Mouse (Mus musculus) kidney, adult 9 months (tissue): ENCODE results near the gene Lsamp.

Experiments
- DNase-seq: peaks from one replicate; pipeline ENCODE4 v3.0.0; 2022

The Lsamp gene

DNA sequence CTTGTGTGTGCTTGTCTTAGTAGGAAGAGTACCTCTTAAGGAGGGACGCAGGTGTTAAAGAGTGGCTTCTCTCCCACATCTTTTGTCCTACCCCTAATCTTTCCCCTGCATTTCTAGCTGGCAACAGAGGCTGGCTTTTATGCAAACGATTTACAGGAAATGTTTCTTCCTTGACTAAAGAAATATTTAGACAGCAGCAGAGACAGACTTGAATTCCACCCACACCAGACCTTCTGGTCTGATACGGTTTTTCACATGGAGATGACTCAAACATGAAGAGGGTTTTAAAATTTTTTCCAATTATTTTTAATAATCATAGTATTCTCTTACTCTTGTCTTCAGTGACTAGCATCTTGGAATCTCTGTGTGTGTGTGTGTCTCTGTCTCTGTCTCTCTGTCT lies 1333.8 kb downstream of the Lsamp start:
- DNase-seq: no peak

DNA sequence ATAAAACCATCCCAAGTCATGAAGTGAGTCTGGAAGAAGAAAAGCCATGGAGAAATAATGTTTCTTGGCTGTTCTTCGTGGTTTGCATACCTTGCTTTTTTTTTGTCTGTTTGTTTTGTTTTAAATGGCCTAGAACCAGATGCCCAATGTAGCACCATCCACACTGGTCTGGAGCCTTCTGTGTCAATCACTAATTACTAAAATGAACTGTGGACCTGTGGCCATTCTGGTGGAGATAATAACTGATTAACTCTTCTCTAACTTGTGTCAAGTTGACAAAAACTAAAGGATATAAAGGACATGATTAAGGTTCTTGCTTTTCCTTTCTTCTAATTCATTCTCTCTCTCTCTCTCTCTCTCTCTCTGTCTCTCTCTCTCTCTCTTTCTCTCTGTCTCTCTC lies 1359.3 kb downstream of the Lsamp start:
- DNase-seq: peak; percentile 77

DNA sequence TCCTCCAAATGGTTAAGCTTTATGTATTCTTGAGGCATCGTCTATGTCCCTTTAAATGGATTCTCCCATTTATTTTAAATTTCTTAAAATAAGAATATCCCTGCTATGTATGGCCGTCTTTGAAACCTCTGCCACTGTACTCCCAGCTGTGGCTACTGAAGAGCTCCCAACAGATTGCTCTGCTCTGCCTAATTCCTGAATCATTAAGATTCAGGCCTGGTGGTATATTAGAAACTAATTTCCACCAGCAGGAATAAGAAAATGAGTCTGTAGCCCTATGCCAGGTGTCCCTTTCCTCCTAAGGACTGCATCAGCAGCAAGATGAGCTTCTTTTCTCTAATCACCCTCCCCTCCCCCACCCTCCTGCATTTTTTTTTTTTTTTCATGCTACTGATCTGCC lies 1381.0 kb downstream of the Lsamp start:
- no peak for DNase-seq

DNA sequence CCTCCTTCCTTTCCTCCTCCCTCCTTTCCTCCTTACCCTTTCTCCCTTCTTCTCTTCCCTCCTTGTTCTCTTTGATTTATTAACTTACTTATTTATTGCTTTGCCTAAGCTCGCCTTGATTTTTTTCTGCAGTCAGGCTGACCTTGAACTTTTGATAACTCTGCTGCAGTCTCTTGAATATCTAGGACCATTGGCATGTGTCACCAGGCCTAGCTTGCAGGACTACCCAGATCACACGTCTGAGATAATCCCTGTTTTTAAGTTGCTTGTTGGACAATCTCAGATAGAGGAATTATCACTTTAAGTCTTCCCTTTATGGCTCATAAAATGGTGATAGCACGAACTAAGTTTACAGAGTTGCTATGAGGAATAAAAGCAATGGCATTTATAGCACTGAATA lies 1399.5 kb downstream of the Lsamp start:
- no peak for DNase-seq

DNA sequence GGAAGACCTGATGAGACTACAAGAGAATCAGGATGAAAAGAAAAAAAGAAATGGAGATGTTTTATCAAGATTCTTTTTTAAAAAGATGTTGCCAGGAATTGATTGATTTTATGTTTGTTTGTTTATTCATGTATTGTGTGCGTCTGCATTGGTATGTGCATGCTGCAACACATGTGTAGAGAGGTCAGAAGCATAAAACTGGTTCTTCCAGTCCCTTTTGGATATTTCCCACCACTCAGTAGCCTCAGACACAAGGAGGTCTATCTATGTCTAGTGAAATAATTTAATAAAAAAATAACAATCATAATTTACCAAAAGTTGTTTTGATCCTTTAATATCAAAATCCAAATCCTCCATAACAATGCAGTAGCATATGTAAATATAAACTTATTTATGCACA lies 1400.1 kb downstream of the Lsamp start:
- DNase-seq: no peak

DNA sequence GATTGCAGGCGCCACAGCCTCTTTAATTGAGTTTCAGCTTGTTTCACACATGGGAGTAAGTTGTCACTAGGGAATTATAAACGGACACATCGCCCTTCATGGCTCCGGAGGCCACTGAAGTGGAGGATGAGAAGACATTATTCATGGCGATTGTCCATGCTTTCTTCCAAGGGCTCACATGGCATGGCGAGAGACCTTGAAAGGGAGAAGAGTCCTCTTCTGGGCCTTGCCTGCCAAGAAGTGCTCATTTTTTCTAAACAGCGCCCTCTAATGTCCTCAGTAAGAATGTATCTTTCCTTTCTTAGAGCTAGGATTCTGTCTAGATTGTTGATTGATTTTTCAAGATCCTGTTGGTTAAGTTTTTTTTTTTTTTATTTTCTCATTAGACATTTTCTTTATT lies 1424.7 kb downstream of the Lsamp start:
- DNase-seq: peak; percentile 35

DNA sequence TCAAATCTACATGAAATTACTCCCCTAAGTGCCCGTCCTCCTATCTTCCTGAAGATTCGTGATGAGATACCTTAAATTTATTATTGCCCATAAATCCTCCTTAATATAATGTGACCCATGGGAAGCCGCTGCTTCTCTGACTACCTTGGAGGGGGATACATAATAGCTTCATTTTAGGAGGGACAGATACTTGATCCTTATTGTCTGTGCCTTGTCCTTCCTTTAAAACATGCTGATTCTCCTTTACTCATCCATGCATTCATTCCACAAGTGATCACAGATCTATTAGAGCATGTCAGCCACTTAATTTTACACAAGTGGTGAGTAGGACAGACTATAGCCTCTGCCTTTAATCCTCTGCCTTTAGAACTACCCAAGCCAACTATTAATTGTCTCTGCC lies 1426.5 kb downstream of the Lsamp start:
- DNase-seq: no peak

DNA sequence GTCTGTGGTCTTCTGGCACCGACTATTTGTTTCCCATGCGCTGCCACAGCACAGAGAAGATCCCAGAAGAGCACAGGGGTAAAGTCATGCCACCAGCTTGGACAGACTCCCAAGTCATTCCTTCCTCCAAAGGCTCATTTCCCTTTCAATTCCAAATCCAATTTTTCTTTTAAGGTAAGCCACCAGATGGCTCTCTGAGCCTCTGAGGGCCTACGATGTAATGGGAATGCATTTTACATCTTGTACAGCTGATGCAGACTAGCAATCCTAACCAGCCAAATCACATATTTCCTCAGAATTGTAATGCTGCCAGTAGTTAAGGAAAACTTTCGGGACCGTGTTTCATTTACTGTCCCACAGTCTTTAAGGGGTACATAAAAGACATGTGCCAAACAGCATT lies 1433.2 kb downstream of the Lsamp start:
- no peak for DNase-seq

DNA sequence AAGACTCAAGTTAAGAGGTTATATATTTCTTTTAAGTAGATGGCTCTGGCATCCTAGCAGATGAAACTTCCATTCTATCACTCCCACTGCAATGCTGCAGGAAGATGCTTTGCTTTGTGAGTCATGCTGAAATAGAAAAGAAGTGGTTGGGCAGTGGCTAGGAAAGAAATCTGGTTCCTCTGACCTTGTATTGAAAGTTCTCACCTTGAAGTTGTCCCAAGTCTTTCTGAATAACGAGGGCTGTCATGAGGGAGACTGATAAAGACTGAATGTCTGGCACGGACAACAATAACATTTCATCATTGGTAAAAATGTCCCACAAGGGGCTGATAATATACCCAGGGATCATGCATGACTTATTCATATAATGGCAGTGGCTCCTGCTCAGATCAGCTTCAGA lies 1483.2 kb downstream of the Lsamp start:
- no peak for DNase-seq

DNA sequence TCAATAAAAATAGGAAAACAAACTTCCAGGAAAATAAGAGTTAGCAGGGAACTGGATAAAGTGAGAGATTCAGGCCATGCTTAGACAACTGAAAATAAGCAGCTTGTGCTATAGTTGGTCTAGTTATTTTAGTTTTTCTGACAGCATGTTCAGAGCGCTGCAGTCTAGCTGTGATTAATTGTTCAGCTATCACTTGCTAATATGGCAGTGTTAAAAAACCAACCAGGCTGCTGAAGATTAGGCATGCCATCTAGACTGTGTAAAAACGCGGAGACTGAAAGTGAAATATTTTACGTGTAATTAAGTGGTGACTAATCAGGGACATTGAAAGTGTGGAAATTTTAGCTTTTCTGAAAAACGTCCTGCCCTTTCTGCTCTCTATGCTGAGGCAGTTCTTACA lies 1494.5 kb downstream of the Lsamp start:
- no peak for DNase-seq

DNA sequence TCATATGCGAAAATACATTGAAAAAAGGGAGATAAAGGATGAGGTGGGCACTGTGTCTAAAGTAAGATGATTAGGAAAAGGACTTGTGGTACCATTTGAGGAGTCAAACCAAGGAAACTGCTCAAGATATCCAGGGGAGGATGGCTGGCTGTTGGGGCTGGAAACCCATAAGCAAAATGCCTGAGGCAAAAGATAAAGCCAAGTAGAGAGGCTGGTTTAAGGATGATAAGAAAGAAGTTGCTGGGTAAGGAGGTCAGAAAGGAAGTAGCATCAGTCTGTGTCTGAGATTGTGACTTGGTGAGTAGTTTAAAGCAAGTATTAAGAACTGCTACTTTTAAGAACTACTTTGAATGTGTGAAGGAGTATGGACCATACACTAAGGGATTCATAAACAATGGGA lies 1497.7 kb downstream of the Lsamp start:
- no peak for DNase-seq

DNA sequence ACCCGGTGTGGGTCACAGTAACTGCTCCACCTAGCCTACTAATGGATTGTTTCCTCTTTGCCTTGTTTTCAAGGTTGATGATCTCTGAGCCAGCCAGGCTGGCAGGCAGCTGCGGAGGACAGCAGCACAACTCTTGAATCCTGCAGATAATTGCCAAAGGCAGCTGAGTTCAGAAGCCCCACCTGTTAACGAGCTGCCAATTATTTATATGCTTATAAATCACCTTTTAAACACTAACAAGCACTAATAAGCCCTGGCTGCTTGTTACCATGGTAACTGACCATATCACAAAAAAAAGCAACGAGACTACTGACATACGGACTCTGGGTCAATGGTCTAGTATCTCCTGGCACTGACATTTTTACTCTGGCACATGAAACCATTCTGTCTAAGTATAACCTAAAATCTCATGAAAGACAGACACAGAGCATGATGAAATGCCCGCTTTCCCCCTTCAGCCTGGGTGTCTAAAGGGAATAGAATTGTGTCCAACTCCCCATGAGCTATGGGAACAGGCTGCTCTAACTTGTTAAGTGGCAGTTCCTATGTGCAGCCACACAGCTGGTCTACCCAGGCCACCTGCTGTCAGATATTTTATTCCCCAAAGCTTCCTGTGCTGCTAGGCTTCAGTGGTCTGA lies 1526.9 kb downstream of the Lsamp start:
- DNase-seq: peak; percentile 61

DNA sequence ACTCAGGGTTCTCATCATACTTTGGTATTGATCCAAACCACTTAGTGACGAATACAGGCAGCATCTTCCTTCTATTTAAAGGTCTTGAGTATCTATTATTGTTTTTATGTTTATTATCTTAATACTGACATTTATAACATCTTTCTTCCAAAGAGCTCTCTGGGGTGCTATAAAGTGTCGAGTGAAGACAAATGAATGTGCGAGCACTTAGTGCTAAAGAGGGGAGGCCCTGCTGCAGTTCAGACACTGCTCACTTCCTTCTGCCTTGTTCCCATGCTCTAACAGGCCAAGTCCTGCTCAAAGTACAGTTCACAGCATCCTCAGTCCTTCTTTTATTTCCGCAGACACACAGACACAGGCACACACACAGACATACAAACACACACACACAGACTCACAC lies 1537.4 kb downstream of the Lsamp start:
- no peak for DNase-seq

DNA sequence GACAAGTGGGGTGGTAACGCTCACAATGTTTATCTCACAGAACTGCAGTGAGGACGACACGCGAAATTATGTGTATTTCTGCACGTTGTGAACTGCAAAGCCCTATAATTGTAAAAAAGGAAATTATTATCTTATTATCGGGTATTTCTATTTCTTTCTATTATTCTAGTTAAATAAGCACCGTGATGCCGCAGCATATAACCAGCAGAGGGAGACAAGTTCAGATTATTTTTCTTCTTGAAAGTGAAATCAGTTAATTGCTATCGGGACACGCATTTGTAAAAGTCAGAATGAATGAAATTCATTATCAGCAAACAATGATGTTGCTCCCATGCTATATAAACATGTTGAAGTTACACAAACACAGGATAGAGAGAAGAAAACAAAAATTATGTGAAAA lies 1540.1 kb downstream of the Lsamp start:
- no peak for DNase-seq

DNA sequence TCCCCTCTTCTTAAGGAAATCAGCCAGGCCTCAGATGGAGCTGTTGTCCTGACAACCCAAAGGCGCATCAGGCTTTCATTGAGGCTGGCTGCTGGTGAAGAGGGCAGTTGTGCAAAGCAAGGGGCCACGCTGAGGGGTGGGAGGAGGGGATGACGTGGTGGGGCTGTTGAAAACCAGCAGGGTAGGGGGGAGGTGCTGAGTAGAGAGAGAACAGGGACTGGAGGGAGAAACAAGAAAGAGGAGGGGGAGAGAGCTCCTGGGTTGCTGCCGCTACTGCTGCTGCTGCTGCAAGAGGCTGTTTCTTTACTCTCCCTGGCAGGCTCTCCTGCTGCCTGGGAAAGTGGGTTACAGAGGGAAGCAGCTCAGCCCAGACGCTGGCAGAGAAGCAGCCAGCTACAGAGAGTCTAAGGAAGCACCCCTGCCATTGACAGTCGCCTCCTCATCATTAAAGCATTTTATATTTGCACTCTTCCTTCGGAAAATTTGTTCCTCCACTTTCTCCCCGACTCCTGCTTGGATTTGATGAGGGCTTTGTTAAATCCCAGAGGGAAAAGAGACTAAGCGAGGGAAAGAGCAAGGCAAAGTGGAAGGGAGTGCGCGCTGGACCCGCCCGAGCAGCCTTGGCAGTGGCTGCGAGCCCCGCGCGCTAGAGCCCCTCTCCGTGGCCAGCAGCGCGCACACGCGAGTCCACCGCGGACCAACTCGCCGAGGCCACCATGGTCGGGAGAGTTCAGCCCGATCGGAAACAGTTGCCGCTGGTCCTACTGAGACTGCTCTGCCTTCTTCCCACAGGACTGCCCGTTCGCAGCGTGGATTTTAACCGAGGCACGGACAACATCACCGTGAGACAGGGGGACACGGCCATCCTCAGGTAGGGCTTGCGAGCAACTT lies 1548.7 kb downstream of the Lsamp start:
- no peak for DNase-seq

DNA sequence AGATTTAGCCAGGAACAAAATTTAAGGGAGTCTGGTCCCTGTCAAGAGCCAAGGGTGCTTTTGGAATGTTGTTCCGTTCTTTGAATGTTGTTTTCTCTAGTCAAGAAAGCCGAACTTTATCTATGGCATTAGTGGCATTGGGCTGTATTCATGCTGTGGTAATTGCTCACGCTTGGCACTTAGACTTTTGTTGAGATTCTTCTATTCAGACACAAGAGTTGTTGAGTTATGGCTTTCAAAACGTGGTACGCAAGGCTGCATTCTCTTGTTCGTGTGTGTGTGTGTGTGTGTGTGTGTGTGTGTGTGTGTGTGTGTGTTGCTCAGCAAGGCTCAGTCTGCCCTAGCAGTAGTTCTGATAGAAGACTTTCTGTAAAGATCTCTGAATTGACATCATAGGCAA lies 1549.5 kb downstream of the Lsamp start:
- no peak for DNase-seq

DNA sequence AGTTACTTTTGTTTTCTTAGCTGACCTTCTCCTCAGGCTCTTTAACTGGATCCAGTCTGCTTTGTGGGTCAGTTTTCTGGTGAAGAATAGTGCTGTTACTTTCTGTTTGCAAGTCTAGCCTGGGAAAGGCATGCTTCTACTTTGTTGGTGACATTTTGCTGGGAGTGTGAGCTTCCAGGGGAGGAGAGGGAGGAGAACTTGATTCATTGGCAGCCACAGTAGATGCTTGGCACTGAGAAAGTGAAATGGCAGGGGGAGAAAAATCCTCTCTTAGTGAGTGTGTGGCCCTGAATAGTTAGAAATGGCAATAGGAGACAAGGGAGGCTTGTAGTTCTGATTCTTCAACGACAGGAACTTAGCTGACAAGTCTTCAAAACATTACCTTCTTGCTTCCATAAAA lies 1551.6 kb downstream of the Lsamp start:
- DNase-seq: no peak

DNA sequence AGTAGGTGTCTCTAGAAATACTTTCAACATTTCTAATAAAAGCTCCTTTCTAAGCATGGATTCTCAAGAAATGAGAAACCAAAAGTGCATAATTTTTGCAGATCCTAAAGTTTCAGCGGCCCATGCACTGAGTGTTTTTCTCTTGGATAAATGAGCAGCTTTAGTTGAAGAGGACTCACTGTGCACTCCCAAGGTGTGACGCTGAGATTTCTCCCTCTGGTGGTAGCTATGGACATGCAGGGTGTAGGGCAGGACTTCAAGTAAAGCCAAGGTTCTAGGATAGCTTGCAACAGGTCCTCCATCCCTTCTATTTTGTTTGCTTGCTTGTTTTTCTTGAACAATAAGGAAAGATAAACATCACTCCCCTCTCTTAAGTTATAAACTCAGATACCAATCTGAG lies 1558.5 kb downstream of the Lsamp start:
- no peak for DNase-seq

DNA sequence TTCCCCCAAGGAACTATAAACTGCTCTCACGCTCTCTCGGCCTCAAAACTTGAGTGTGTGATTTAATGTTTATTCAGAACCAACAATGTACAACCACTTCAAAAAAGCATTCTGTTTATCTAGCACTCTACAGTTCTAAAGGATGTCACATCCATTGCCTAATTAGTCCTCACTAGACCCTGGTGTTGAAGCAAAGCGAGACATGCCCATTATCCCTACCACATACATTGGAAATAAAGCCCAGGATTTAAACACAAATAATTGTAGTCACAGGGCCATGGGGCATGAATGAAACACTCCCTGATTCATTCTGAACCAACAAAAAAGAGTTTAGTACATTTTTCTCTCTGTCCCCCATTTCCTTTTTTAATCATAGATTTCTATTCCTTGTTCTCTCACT lies 1567.0 kb downstream of the Lsamp start:
- DNase-seq: no peak

DNA sequence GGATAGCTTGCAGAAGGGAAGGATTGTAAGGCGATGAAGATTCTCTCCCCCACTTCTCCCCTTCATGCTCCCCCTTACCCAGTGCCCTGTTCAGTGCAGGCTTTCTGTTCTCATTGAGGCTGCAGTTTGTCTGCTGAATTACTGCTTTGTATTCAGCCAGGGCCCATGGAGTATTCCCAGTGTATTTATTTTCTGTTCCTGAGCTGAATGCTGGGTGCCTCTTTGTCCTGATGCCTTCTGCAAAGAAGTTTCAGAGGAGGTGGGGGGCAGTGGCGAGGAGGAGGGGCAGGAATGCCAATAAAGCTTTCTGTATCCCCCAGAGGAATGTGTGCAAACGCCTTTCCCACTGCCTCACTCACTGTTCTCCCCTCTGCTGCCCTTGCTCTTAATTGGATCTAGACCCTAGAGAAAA lies 1567.7 kb downstream of the Lsamp start:
- no peak for DNase-seq

DNA sequence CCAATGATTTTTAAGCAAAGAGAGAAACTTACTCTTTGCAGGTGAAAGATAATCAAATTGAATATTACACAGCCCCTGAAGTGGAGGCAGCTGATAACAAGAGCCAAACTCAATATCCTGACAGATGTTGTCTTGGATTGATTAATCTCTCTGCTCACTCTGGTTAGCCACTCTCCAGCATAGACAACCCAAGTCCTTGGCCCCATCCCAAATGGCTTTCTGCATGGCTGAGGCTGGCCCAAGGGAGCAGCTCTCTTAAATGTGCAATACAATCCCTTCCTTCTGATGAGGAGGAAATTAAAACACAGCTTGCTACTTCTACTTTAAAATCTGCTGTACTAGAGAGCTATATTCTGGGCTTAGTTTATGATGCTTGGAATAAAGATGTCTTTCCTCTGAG lies 1572.9 kb downstream of the Lsamp start:
- no peak for DNase-seq

DNA sequence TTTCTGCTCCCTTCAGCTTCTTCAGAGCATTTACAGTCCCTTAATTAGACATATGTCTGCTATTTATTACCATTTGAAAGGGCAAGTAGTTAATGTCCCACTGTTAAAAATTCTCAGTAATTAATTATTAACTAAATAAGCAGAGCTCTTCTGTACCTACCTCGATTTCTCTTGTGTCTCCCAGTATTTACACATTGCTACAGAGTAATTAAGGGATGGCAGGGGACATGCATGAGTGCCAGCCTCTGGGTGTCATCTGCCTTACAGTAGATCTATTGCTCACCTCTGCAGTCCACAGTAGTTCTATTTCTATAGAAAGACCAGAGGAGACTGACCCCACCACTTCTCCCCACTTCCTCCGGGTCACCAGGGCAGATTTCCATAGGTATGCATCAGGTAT lies 1581.1 kb downstream of the Lsamp start:
- DNase-seq: no peak

DNA sequence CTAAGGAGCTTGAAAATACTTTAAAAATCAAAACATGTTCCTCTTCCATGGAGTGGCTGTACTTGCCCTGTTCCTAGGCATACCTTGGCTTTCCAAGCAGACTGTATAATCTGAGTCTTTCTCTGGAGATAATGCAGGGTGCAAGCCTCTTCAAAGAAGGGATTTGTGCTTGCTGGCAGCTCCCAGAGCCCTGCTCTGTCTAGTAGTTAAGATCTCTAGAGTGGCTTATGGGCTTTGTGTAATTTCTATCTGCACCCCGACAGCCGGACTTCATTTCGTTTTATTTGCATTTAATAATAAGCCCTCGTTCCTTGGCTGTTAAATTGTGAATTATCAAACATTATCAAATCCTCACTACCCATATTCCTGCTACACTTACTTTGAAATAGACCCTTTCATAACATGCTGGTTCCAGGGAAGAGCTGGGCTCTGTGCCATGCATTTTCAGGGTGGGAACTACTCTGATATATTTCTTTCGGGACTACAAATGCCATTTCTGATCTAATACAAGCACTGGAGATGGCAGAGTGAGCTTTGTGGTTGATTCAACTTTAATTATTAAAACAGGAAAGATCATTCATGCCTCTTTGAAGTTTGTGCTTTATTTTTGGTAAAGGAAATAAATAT lies 1604.6 kb downstream of the Lsamp start:
- no peak for DNase-seq

DNA sequence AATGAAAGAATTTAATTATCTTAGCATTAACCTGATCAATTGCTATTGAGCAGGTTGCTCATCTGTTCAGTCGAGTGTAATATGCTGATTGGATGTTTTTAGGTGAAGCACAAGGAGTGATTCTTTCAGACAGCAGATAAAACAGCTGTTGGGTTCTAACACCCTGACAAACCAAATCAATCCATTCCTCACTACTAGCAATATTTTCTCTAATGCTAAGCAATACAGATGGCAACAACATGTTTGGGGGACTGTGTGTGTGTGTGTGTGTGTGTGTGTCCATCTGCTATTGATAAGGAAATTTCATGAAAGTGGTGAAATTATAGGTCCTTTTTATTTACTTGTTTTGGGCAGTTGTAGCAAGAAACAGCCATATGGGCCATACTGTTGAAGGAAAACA lies 1628.1 kb downstream of the Lsamp start:
- DNase-seq: no peak
